Mouse (Mus musculus) naive thymus-derived CD4-positive, alpha-beta T cell, adult 2 months (primary cell): Measurements from ENCODE around the gene Amelx.

ENCODE experiments used
- DNase-seq: peaks from one replicate; pipeline ENCODE4 v3.0.0-alpha.2; 2011; ENCODE audit warnings: low read depth

Gene Amelx

DNA sequence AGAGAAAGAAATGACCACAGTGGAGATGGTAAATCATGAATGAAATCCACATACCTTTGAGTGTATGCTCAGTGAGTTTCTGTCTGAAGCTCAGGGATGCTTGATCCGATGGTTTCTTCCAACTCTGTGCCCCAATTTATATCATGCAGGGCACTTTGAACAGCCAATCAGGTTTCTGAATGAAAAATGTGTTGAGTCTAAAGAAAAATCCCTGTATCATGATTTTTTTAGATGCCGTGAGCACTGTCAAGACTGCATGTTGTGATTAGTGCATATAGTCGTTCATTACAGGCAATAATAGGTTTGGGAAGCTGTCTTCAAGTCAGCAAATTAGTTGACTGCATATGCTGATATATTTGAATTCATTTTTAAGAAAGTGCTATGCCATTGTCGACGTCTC, at the start of gene Amelx:
Amelx (minus strand) TSS at position 101 of the 400 bp plus-strand sequence.
- DNase-seq = no peak

DNA sequence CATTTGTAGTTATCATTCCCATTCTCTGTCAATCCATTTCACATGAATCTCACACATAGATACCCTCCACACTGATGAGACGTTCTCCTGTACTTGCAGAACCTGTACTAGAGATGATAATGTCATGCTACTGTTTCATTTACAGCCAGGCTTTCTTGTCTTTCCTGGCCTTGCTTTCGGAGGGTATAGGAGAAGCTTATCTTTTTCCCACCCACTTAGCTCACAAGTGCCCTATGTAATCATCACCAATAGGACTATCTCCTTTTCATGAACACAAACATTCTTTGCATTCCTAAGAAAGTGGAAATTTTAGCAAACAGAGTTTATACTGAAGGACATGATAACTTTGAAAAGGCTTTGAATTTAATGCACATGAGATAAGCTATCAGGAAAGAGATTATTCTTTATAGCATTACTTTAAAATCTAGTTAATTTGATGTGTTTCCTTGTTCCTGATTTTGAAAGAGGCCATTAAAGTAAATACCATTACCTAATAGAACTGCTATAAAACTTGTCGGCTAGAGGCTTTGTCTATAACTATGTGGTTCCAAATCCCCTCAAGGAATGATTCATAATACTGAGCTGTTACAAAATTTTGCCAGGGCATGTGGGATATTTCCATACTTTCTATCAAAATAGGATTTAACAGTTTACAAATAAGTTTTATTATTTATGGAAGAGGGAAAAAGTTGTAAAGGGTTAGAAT, 35.5 kb upstream of the Amelx start:
- no peak for DNase-seq

DNA sequence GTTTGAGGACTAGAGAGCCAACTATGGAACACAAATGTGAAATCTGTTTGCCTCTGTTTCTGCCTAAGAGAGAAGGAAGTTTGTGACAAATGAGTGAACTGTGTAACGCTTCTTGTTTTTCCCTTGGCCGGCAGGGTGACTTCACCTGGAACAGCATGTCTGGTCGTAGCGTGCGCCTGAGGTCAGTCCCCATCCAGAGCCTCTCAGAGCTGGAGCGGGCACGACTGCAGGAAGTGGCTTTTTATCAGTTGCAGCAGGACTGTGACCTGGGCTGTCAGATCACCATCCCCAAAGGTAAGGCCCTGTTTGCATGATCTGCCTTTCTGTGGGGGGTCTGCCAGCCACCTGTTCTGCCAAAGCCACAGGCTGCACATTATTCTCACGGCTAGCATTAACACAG, 33.1 kb upstream of the Amelx start:
- DNase-seq = no peak

GRCm38 (mm10) chrX:169210019-169210418, 23.0 kb upstream of the Amelx start:
- DNase-seq = no peak

DNA sequence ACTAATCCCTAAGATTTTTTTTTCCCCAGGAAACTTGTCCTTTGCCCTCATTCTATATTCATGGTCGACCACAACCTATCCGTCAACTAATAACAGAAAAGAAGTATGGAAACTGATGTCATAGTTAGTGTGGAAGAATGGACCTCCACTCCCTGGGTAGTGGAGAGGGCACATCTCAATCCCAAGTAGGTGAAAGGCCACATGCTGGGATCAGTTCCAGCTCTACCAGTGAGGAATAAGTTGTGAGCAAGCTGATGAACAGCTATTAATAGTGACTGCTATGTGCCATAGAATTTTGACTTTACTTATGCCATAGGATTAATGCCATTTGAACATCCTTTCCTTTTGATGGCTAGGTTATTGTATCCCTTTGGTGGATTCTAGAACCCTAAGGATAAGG, 8.4 kb downstream of the Amelx start:
- no peak for DNase-seq

DNA sequence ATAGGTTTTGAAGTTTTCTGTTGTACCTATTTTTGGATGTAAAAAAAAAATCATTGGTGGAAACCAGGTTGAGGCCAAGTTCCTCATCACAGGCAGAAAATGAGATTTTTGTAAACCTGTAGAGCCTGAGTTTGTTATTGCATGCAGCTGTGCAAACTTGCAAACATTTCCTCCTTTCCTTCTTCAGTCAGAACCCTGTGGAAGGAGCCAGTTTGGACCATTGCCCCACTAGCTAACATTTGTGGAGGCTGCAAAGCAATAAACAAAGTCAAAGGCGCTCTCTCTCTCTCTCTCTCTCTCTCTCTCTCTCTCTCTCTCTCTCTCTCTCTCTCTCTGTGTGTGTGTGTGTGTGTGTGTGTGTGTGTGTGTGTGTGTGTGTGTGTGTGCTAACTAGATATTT, 13.2 kb downstream of the Amelx start:
- no peak for DNase-seq

- DNase-seq = no peak
These were observed 16.0 kb downstream of the Amelx start for GRCm38 (mm10) chrX:169170981-169171380.

- DNase-seq = no peak
These were observed 28.6 kb downstream of the Amelx start for GRCm38 (mm10) chrX:169158385-169158784.

GRCm38 (mm10) chrX:169153805-169154204, 33.2 kb downstream of the Amelx start:
- no peak for DNase-seq

DNA sequence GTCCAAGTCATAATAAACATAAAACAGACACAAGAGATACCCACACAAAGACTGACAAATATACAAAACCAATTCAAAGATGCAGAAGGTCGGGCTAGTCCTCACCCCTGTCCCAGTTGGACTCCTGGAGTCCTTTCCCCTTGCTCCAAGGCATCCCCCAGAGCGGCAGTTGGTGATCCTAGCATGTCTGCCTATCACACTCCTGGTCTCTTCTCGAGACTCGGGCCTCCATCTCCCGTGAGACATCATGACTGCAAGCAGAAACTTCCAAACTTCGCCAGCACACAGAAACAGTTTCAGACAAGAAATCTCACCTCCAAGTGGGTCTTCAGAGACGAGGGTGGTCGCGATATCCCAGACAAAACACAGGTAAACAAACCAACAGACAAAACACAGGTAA, 46.5 kb downstream of the Amelx start:
- DNase-seq = no peak

GRCm38 (mm10) chrX:169139758-169140157, 47.2 kb downstream of the Amelx start:
- no peak for DNase-seq
